Mouse (Mus musculus) midbrain, embryonic 12.5 days (tissue): ENCODE data around the gene Nxpe4. TPM values are rescaled to one million over a fixed set of nuclear protein-coding genes. Genes with fewer than 3 reads are reported as not detected.

ENCODE experiments used
- ATAC-seq: fragments of 200-750 bp; cut with Nextera tagmentation; 2 replicates; pipeline ENCODE4 v1.8.0; 2017; ENCODE audit warnings: low read depth, moderate TSS enrichment, moderate library complexity; ENCODE audit not compliant: low FRiP score
- H3K27ac ChIP-seq: fragments of 300-500 bp; sonication (generic); replicated peaks from 2 replicates; pipeline ENCODE4 v1.5.1; 2016; ENCODE audit warnings: mild to moderate bottlenecking
- H3K27me3 ChIP-seq: fragments of 300-500 bp; sonication (generic); 2 replicates; pipeline ENCODE4 v1.6.1; 2016; ENCODE audit warnings: mild to moderate bottlenecking
- H3K36me3 ChIP-seq: fragments of 300-500 bp; sonication (generic); 2 replicates; pipeline ENCODE4 v1.6.1; 2016
- H3K4me1 ChIP-seq: fragments of 300-500 bp; sonication (generic); 2 replicates; pipeline ENCODE4 v1.6.1; 2016
- H3K4me2 ChIP-seq: fragments of 300-500 bp; sonication (generic); replicated peaks from 2 replicates; pipeline ENCODE4 v1.6.1; 2016; ENCODE audit warnings: mild to moderate bottlenecking, moderate library complexity
- H3K4me3 ChIP-seq: fragments of 300-500 bp; sonication (generic); 2 replicates; pipeline ENCODE4 v1.5.1; 2016; ENCODE audit warnings: mild to moderate bottlenecking
- H3K9ac ChIP-seq: fragments of 300-500 bp; sonication (generic); replicated peaks from 2 replicates; pipeline ENCODE4 v1.6.1; 2016; ENCODE audit warnings: mild to moderate bottlenecking, moderate library complexity
- H3K9me3 ChIP-seq: fragments of 300-500 bp; sonication (generic); 2 replicates; pipeline ENCODE4 v1.6.1; 2016; ENCODE audit warnings: mild to moderate bottlenecking
- WGBS: fragments of 180-500 bp; shearing (Covaris S2); methylation state at CpG from one replicate; pipeline ENCODE4 v1.1.7; 2016; 5-methylcytosine and 5-hydroxymethylcytosine counted together
- polyA plus RNA-seq: library from polyadenylated mRNA; unstranded; fragments of >200 nt; fragmentation: Nextera tagmentation; extraction: Ambion mirVana; gene quantifications from 2 replicates; pipeline ENCODE4 v1.2.1, GENCODE M21; 2016

Gene Nxpe4
- polyA plus RNA-seq, 1 experiment from 2014 or later: 7.8 TPM

DNA sequence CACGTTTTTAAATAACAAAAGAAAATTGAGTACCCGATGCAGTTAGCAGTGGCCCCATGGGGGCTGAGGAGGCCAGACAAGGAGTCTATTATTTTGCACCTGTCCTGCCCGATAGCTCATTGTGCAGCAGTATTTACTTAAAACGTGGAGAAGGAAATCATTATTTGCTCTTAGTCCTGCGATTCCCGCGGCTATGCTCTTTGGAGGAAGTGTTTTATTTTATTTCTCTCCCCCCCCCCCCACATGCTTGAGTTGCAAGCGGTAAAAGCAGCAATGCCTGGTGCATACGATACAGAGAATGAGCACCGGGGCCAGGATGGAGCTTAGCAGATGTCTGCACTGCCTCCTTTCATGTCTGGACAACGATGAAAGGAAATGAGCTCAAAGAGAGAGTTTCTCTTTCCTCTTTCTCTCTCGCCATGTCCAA lies 35.6 kb downstream of the Nxpe4 start:
- H3K4me2 ChIP-seq: peak overlapping the region; percentile 26
- H3K27ac ChIP-seq: peak overlapping the region; percentile 47
- no peak overlapping the region for H3K9ac ChIP-seq
- no peaks in the 10 kb centered on the region for H3K36me3 ChIP-seq
- peaks cover 14% of the 10 kb centered on the region for H3K4me1 ChIP-seq
- H3K4me3 ChIP-seq: no peak overlapping the region
- ATAC-seq: no peak
- WGBS: 25% methylated on average over 12 of the region's 12 CpGs
- no peaks in the 10 kb centered on the region for H3K9me3 ChIP-seq
- no peaks in the 10 kb centered on the region for H3K27me3 ChIP-seq

DNA sequence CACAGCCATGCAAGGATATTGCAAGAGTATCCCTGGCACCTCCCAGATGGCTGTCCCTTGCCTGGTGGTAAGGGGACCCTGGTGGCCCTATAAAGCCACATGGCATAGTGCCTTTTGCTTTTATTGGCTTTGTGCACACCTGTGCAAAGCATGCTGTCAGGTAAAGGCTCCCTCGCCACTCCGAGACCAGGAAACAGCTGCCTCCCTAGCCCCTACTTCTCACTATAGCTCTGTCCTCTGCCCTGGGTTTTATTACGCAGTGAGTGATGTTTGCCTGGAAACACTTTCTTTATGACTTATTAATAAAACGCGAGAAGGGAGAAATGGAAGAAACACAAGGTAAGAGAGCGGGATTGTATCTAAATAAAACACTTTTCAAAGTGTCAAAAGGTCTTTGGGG lies 49.1 kb downstream of the Nxpe4 start:
- no peaks in the 10 kb centered on the region for H3K9me3 ChIP-seq
- no peaks in the 10 kb centered on the region for H3K27me3 ChIP-seq
- no peak overlapping the region for H3K4me2 ChIP-seq
- no peak overlapping the region for H3K4me3 ChIP-seq
- no peaks in the 10 kb centered on the region for H3K4me1 ChIP-seq
- H3K9ac ChIP-seq: no peak overlapping the region
- ATAC-seq: no peak
- 94% methylated on average over 6 of the region's 6 CpGs for WGBS
- no peaks in the 10 kb centered on the region for H3K36me3 ChIP-seq
- no peak overlapping the region for H3K27ac ChIP-seq

DNA sequence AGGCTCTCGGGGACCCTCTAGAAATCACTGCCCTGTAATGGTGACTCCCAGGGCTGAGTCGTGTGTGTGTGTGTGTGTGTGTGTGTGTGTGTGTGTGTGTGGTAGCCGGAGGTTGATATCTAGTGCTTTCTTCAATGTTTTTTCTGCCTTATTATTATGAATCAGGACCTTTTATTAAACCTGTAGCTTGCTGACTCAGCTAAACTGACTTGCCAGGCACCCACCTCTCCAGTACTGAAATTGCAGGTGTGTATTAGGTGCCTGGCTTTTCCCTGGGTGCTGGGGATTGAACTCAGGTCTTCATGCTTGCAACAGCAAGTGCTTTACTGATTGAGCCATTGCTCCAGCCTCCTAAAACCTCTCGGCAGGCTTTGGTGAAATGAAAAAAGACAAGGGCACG lies 50.1 kb downstream of the Nxpe4 start:
- no peak overlapping the region for H3K27ac ChIP-seq
- no peak for ATAC-seq
- no peaks in the 10 kb centered on the region for H3K36me3 ChIP-seq
- no peak overlapping the region for H3K4me2 ChIP-seq
- no peak overlapping the region for H3K4me3 ChIP-seq
- H3K27me3 ChIP-seq: no peaks in the 10 kb centered on the region
- H3K9me3 ChIP-seq: no peaks in the 10 kb centered on the region
- no peak overlapping the region for H3K9ac ChIP-seq
- H3K4me1 ChIP-seq: no peaks in the 10 kb centered on the region
- WGBS: 93% methylated on average over 4 of the region's 5 CpGs

DNA sequence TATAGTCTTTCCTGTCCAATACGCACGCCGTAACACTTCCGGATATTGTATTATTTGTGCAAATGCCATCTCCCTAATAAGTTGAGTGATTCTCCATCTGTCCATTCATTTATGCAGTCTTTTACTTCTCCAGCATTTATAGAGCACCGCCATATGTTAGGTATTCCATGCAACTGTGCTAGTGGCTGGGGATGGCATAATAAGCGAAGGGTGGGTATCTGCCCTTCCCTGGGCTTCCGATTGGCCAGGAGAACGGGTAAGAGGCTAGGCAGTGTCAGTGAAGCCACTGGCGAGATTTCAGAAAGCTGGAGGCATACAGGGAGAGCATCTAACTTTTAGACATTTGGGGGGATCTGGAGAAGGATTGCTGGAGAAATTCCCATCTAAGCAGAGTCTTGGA lies 52.9 kb downstream of the Nxpe4 start:
- Histone ChIP-seq H3K4me1 (no peaks in the 10 kb centered on the region), H3K4me2 (no peak overlapping the region), H3K36me3 (no peaks in the 10 kb centered on the region), H3K27me3 (no peaks in the 10 kb centered on the region), H3K9me3 (no peaks in the 10 kb centered on the region), H3K27ac (no peak overlapping the region), H3K4me3 (no peak overlapping the region), H3K9ac (no peak overlapping the region)
- 90% methylated on average over 9 of the region's 9 CpGs for WGBS
- ATAC-seq: no peak

DNA sequence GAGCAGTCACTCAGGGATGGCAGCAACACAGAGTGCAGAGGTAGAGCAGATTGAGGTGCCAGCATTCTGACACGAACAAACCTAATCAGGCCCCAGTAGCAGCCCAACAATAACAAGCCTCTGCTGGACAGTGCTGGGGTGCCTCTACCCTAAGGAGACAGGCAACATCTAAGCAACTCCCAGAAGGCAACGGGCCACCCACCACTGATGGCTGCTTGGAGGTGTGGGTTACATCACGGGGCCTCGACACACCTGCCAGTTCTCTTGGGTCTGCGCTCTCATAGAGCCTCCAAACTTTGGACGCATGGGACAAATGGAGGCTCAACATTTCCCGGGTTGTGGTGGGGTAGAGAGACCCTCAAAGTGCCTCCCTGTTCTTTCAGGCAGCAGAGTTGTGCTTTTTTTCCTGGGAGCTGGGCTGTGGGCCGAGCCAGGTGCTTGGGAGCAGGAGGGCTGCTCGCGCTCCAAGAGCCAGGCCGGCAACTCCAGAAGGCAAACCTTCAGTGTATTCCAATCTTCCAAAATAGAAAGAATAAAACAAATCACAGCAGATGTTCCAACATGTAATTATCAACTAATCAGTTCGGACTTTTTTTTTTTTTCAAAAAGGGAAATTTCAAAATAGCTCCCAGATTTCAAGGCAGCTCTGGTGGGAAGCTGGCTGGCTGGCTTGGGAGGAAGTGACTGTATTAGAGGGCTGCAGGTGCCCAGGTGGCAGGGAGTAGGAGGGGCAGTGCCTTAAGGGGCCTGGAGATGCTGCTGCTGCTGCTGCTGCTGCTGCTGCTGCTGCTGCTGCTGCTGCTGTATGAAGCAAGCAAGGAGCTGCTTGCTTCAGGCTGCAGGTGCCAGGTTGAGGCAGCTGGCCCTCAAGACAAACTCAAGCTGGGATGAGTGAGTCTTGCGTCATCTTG lies 54.5 kb downstream of the Nxpe4 start:
- no peaks in the 10 kb centered on the region for H3K36me3 ChIP-seq
- no peak overlapping the region for H3K27ac ChIP-seq
- H3K4me3 ChIP-seq: no peak overlapping the region
- H3K27me3 ChIP-seq: no peaks in the 10 kb centered on the region
- no peak for ATAC-seq
- H3K9ac ChIP-seq: no peak overlapping the region
- 87% methylated on average over 13 of the region's 13 CpGs for WGBS
- H3K4me1 ChIP-seq: no peaks in the 10 kb centered on the region
- H3K4me2 ChIP-seq: no peak overlapping the region
- H3K9me3 ChIP-seq: no peaks in the 10 kb centered on the region

DNA sequence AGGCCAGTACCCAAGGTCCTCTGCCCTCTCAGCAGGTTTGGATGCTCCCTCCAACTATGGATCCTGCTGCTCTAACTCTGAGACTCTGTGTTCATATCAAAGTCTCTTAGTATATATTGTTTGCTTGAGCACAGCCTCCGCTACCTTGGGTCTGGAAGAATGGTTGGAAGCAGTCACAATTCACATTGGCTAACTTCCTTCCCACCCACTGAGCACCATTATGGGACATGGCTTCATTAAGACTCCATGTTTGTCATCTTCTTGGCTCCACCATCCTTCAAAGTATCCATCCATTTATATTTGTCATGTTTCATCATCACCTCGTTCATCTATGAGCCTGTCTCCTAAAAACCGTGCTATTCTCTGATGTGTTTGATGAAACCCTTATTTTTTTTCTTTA lies 68.9 kb downstream of the Nxpe4 start:
- Histone ChIP-seq H3K9ac (no peak overlapping the region), H3K27ac (no peak overlapping the region), H3K4me2 (no peak overlapping the region), H3K27me3 (no peaks in the 10 kb centered on the region), H3K4me1 (no peaks in the 10 kb centered on the region), H3K9me3 (no peaks in the 10 kb centered on the region), H3K36me3 (no peaks in the 10 kb centered on the region), H3K4me3 (no peak overlapping the region)
- no peak for ATAC-seq
- WGBS: 93% methylated on average over 3 of the region's 3 CpGs

DNA sequence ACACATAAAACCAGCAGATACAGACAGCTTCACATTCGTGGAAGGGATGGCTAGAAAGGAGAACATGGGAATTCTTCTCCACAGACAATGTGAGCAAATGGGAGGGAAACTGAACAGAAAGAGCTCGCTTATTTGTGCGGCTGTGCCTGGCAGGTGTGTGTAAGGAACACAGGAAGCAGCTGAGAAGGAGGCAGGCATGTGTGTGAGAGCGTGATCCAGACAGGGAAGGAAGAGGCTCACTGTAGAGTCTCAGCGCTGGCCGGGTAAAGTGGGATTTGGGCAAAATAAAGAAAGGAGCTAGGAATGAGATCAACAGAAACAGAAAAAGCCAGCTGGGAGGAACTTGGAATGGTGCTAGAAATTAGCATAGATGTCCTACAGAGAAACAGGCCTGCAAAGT lies 74.6 kb downstream of the Nxpe4 start:
- WGBS: 81% methylated on average over 6 of the region's 6 CpGs
- no peak for ATAC-seq
- Histone ChIP-seq H3K36me3 (no peaks in the 10 kb centered on the region), H3K4me2 (no peak overlapping the region), H3K9me3 (no peaks in the 10 kb centered on the region), H3K9ac (no peak overlapping the region), H3K27me3 (no peaks in the 10 kb centered on the region), H3K4me3 (no peak overlapping the region), H3K27ac (no peak overlapping the region), H3K4me1 (no peaks in the 10 kb centered on the region)

DNA sequence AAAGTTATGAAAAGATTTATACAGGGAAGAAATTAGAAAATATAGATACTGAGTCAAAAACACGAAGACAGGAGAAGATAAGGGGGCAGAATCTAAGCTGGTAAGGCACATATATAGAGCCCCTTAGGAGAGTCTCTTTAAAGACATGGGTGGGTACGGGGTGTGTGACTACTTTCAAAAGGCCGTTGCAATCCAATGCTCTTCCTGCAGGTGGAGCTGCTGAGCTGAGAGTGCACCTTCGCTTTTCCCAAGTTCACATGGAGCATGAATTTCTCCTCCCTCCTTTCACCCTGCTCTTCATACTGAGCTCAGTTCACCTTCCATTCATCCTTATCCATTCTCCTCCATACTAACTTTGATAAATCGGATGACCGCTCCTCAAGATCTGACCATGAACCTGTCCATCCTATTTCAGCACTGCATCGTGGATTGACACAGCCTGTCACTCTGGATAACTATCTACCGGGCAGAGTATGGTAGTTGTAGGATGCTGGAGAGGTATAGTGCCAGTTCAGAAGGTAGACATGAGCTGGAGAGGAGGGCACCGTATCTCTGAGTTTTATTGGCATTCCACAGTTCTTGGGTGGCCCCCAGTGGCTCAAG lies 76.4 kb downstream of the Nxpe4 start:
- ATAC-seq: no peak
- H3K27me3 ChIP-seq: no peaks in the 10 kb centered on the region
- no peaks in the 10 kb centered on the region for H3K36me3 ChIP-seq
- no peak overlapping the region for H3K4me3 ChIP-seq
- H3K4me1 ChIP-seq: no peaks in the 10 kb centered on the region
- 83% methylated on average over 9 of the region's 9 CpGs for WGBS
- H3K9me3 ChIP-seq: no peaks in the 10 kb centered on the region
- H3K9ac ChIP-seq: no peak overlapping the region
- no peak overlapping the region for H3K4me2 ChIP-seq
- H3K27ac ChIP-seq: no peak overlapping the region

DNA sequence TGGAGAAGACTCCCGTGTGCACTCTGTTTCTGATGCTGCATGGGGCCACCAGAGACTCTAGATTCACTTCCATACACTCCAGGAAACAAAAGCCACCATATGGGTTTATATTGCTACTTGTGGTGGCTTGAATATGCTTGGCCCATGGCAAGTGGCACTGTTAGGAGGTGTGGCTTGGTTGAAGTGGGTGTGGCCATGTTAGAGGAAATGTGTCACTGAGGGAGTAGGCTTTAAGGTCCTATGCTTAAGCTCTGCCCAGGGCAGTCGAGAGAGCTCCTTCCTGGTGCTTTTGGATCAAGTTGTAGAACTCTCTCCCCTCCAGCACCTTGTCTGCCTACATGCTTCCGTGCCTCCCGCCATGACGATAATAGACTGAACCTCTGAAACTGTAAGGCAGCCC lies 77.6 kb downstream of the Nxpe4 start:
- WGBS: 93% methylated on average over 5 of the region's 5 CpGs
- no peaks in the 10 kb centered on the region for H3K36me3 ChIP-seq

DNA sequence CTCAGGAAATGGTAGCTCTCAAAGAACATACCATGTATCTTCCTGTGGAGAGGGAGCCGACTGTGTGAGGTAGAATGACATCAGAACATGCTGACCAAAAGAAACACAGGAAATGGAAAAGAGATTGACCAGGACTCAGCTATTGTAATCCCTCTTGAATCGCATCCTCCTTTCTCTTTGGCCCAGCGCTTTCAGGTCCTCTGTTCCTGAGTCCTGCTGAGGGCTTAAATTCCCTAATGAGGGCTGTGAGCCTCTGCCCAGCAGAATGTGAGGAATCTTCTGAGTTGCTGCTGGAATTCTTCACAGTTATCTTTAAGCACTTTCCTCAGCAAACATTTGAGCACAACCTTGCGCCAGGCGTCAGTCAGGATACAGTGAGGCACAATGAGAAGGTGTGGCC lies 78.6 kb downstream of the Nxpe4 start:
- H3K9me3 ChIP-seq: no peaks in the 10 kb centered on the region
- H3K27ac ChIP-seq: no peak overlapping the region
- no peaks in the 10 kb centered on the region for H3K36me3 ChIP-seq
- H3K9ac ChIP-seq: no peak overlapping the region
- no peak overlapping the region for H3K4me3 ChIP-seq
- H3K4me1 ChIP-seq: peaks cover 12% of the 10 kb centered on the region
- H3K4me2 ChIP-seq: no peak overlapping the region
- no peak for ATAC-seq
- no peaks in the 10 kb centered on the region for H3K27me3 ChIP-seq
- WGBS: 40% methylated on average over 5 of the region's 5 CpGs

More for the DNA sequence above, 77.6 kb downstream of the Nxpe4 start:
- H3K27ac ChIP-seq: no peak overlapping the region
- ATAC-seq: no peak
- no peak overlapping the region for H3K4me3 ChIP-seq
- H3K9me3 ChIP-seq: no peaks in the 10 kb centered on the region
- H3K4me2 ChIP-seq: no peak overlapping the region
- H3K9ac ChIP-seq: no peak overlapping the region
- H3K4me1 ChIP-seq: peaks cover 9% of the 10 kb centered on the region
- H3K27me3 ChIP-seq: no peaks in the 10 kb centered on the region

DNA sequence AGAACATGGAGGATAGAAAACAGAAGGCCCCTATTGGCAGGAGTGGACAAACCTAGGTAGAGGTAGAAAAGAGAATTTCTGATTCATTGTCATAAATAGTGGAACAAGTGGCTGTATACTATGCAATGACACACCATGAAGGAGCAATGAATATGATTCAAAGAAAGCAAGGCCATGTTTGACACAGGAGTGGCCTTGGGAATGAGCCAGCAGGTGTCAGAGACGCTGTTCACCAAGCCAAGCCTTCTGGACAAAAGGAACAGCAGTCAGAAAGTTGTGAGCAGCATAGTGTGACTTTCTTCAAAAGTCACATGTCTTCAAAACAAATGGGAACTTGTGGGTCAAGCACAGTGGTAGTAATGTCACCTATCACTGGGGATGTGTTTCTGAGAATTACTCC lies 80.0 kb downstream of the Nxpe4 start:
- no peaks in the 10 kb centered on the region for H3K9me3 ChIP-seq
- H3K4me2 ChIP-seq: no peak overlapping the region
- no peaks in the 10 kb centered on the region for H3K36me3 ChIP-seq
- peaks cover 16% of the 10 kb centered on the region for H3K4me1 ChIP-seq
- H3K4me3 ChIP-seq: no peak overlapping the region
- whole genome bisulfite sequencing: 84% methylated on average over 1 of the region's 1 CpGs
- H3K9ac ChIP-seq: no peak overlapping the region
- no peak for ATAC-seq
- no peaks in the 10 kb centered on the region for H3K27me3 ChIP-seq
- no peak overlapping the region for H3K27ac ChIP-seq

DNA sequence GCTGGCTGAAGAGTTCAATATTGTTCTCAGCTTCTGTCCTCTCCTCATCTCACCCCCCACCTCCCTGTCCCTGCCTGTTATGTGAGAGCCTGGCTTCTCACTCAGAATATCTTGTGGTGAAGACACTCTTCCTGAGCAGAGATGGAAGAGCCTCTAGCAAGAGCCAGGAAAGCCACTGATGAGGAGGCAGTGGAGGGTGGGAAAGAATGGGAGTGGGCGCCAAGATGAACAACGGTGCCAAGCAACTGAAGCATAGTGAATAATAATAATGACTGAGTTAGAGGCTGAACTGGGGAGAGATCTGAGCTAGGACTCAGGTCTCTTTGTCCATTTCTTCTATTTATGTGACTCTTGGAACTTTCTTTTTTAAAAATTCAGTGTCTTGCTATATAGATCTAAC lies 80.9 kb downstream of the Nxpe4 start:
- 90% methylated on average over 2 of the region's 2 CpGs for WGBS
- no peak overlapping the region for H3K27ac ChIP-seq
- no peak overlapping the region for H3K9ac ChIP-seq
- no peaks in the 10 kb centered on the region for H3K27me3 ChIP-seq
- H3K4me2 ChIP-seq: no peak overlapping the region
- peaks cover 16% of the 10 kb centered on the region for H3K4me1 ChIP-seq
- H3K36me3 ChIP-seq: no peaks in the 10 kb centered on the region
- no peaks in the 10 kb centered on the region for H3K9me3 ChIP-seq
- no peak overlapping the region for H3K4me3 ChIP-seq
- no peak for ATAC-seq
